Mouse (Mus musculus) MEL (cell line): ENCODE measurements around the gene Crat.

Source experiments
- CHD2 ChIP-seq: IDR thresholded peaks from 2 replicates; pipeline ENCODE4 v1.6.1; 2011; ENCODE audit warnings: low read length, improper control_type of control experiment
- CTCF ChIP-seq, 3 experiments: IDR thresholded peaks in 2 of 3; conservative IDR thresholded peaks in 1 of 3; 2 replicates each; pipeline ENCODE4 v1.5.1; 2011 to 2012; ENCODE audit warnings: low read length in 3 of 3, low read depth in 2 of 3, mild to moderate bottlenecking in 2 of 3, improper control_type of control experiment in 1 of 3, inconsistent platforms in 1 of 3, mixed read lengths in 1 of 3, moderate library complexity in 1 of 3; ENCODE audit not compliant: control insufficient read depth in 1 of 3, insufficient read depth in 1 of 3, poor library complexity in 1 of 3, severe bottlenecking in 1 of 3
- EP300 ChIP-seq, 2 experiments: IDR thresholded peaks; 2 replicates each; pipeline ENCODE4 v1.6.1; 2011; ENCODE audit warnings: improper control_type of control experiment in 2 of 2, low read length in 2 of 2, low read depth in 1 of 2, mild to moderate bottlenecking in 1 of 2
- GABPA ChIP-seq: IDR thresholded peaks from 2 replicates; pipeline ENCODE4 v1.6.1; 2012; ENCODE audit warnings: low read depth, mild to moderate bottlenecking, inconsistent platforms, low read length, improper control_type of control experiment, moderate library complexity
- MXI1 ChIP-seq: IDR thresholded peaks from 2 replicates; pipeline ENCODE4 v1.6.1; 2011; ENCODE audit warnings: mild to moderate bottlenecking, low read depth, low read length, improper control_type of control experiment
- POLR2AphosphoS5 ChIP-seq: IDR thresholded peaks from 2 replicates; pipeline ENCODE4 v1.6.1; 2012; ENCODE audit warnings: low read depth, borderline replicate concordance, mild to moderate bottlenecking, inconsistent platforms, low read length, moderate library complexity, mixed read lengths
- ZNF384 ChIP-seq: IDR thresholded peaks from 2 replicates; pipeline ENCODE4 v1.6.1; 2012; ENCODE audit warnings: low read depth, mild to moderate bottlenecking, inconsistent platforms, low read length, improper control_type of control experiment

DNA sequence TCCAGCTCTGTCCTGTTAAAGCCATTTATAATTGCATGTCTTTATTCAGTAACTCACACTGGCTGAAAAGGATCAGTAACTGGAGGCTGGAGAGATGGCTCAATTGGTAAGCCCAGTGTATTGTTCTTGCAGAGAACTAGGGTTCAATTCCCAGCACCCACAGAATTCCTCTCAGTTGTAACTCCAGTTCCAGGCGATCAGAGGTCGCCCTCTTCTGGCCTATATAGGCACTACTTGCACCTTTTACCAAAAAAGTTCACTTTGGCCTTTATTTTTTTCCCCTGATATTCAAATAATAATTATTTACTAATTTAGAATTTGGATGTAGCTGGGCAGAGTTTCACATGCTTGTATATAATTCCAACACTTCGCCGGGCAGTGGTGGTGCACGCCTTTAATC is 52.7 kb downstream of the Crat start:
- TF ChIP-seq EP300 (IDR thresholded peaks at IDR 0.05; ENCODE audit: low read depth in 1 of 2, low read length in 2 of 2) (no peak), CHD2 (no peak), MXI1 (no peak), ZNF384 (peak; percentile 70), POLR2AphosphoS5 (no peak), GABPA (no peak), CTCF (IDR thresholded peaks at IDR 0.05 in 2 of 3, conservative IDR thresholded peaks at IDR 0.05 in 1 of 3; ENCODE audit: control insufficient read depth in 1 of 3, insufficient read depth in 1 of 3, low read depth in 2 of 3, low read length in 3 of 3, poor library complexity in 1 of 3, severe bottlenecking in 1 of 3) (peak; percentile 50 to 69 (median 60))
